Mouse (Mus musculus): ENCODE results near the gene Plin3.
"Not testable (repeated sequence)": the region's sequence is repeated elsewhere in the genome, so short reads cannot be mapped to it uniquely, and the experiment has no call there.

Plin3 gene

GRCm38 (mm10) chr17:56273482-56273881 is 19.2 kb downstream of the Plin3 start:
- no peak for DNase-seq (ENCODE audit: low spot score)

DNA sequence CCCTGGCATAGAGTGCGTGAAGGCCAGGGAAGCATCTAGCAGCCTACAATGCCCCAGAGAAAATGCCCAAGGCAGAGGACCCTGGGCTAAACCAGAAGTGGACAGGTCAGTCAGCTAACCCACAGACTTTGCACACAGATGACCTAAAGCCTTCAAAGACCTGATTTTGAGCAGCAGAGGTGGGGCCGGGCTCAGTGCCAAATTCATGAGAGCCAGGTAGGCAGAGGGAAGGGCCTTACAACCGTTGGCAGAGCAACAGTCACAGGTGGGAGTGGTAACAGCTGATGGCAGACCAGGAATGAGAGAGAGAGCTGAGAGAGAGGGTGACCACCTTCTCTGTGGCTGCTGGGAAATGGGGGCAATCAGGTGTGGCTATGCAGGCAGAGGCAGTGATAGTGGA is 20.0 kb downstream of the Plin3 start:
- DNase-seq (ENCODE audit: low spot score) = no peak

GRCm38 (mm10) chr17:56271609-56272253 is 20.9 kb downstream of the Plin3 start:
- no peak for DNase-seq (ENCODE audit: low spot score)

DNA sequence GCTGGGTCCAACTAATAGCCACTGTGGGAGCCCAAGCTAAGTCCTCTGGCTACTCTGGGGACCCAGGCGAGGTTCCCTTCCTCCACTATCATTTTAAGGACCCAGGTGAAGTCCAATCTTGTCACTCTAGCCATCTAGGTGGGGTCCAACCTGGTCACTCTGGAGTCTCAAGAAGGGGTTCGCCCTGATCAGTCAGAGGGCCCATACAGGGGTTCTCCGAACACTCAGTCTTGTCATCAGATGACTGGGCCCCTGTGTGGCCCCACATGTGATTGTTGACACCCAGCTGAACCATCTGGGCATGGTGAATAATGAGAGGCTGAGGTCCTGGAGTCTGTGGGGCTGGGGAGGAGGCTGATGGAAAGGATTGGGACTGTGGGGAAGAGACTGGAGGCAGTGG is 22.9 kb downstream of the Plin3 start:
- DNase-seq (ENCODE audit: low spot score) = no peak

DNA sequence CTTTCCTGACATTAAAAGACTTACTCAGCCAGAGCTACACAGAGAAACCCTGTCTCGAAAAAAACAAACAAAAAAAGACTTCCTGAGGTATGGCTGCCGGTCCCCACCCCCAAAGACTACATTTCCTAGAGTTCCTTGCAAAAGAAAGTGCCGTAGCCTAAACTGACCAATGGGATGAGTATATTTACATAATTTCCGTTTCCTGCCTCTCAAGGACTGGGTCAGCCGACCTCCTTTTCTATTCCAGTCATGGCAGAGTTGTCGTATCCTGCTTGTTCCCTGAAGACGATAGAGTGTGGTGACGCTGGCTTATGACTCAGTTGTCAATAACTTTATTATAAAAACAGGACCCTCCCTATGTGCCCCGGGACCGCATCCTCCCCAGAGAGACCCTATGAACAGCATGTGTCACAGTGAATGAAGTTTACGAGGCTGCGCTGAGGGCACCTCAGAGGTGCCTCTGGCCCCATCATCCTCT is 23.5 kb downstream of the Plin3 start:
- DNase-seq (ENCODE audit: low spot score) = peak; percentile 90

DNA sequence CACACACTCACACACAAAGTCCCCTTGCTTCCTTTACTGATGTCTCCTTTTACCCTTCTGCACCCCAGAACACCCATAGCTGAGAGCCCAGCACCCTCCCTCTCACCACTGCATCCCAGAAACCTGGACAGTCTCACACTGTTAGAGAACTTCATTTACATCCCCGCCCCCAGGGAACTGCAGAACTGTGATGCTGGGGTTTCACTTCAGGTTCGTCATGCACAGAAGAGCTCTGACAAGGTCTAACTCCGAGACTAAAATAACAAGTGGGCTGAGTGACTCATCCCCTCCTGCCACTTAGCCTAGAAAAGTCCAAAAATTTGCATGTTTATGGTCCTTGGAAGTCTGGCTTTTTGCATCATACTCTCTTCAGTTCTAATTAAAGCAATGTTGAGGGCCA is 26.4 kb downstream of the Plin3 start:
- DNase-seq (ENCODE audit: low spot score) = no peak

DNA sequence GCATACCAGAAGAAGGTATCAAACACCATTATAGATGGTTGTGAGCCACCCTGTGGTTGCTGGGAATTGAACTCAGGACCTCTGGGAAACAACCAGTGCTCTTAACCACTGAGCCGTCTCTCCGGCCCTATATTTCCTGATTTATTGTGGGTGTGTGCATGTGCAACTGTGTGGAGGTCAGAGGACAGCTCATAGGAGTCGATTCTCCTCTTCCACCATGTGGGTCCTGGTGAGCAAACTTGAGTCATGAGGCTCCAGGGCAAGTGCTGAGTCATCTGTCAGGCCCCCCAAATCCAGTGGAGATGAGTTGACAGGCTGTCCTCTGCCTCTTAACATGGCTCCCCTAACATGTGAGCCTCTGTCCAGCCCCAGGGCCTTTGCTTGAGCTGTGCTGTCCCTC is 26.8 kb downstream of the Plin3 start:
- no peak for DNase-seq (ENCODE audit: low spot score)

DNA sequence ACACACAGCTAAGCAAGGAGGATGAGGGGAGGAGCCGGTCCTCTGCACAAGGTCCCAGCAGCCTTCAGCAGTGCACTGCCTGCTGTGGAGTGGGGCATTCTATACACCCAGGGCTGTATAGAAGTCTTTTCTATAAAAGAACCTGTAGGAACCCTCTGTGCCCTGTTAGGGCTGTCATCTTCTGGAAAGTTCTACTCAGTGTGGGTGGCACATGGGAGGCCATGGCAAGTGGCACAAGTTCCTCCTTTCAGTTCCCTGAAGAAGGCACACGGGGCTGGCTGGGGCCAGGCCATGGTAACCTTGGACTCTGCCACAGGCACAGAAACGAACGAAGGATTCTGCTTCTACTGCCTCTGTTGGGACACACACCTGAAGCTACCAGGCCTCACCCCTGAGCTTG is 27.7 kb downstream of the Plin3 start:
- no peak for DNase-seq (ENCODE audit: low spot score)

GRCm38 (mm10) chr17:56264020-56264419 is 28.7 kb downstream of the Plin3 start:
- DNase-seq (ENCODE audit: low spot score) = peak; percentile 88

GRCm38 (mm10) chr17:56262645-56263094 is 30.0 kb downstream of the Plin3 start:
- no peak for DNase-seq (ENCODE audit: low spot score)

DNA sequence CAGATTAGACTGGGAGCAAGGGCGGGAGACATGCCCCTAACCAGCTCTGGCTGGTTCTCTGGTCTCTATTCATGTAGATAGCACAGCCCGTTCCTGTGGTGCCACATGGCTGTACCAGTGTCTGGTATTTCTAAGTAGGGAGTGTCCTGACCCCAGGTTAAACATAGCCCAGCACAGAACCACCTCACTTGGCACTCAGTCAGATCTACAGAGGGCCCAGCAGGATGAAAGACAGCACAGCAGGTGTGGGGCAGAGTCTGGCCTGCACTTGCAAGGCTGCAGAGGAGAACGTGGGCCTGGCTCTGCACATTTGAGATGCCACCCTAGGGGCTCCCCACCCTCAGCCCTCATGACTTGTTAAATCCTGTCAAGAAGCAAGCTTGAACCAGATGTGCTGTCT is 31.5 kb downstream of the Plin3 start:
- DNase-seq (ENCODE audit: low spot score) = no peak

DNA sequence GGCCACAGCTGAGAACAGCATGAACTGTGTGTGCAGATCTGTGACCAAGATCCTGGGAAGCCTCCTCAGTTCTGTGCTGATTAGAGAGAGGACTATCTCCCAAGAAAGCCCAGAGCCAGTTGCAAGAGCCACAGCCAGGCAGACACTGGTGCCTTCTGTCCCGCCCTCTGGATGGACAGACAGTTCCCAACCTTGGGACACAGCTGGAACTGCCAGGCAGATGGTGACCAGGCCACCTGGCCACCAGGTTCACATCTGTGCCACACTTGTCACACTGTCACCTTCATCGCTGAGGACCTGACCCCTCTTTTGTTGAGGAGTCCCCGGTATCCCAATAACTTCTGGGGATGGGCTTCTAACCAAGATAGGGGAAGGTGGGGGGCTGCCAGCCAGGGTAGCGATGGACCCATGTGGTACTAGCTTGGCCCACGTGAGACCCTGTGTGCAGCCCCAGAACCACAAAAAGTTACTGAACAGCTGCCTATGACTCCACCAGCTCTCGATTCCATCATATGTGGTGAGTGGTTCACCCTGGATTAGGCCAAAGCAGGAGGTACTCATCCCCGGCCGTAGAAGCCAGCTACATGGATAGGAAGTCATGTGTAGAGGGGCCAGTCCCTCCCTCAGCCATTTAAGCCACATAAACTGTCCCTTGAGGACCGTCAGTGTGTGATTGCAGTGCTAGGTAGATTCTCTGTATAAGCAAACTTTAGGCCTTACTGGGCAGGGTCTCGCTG is 33.2 kb downstream of the Plin3 start:
- no peak for DNase-seq (ENCODE audit: low spot score)

DNA sequence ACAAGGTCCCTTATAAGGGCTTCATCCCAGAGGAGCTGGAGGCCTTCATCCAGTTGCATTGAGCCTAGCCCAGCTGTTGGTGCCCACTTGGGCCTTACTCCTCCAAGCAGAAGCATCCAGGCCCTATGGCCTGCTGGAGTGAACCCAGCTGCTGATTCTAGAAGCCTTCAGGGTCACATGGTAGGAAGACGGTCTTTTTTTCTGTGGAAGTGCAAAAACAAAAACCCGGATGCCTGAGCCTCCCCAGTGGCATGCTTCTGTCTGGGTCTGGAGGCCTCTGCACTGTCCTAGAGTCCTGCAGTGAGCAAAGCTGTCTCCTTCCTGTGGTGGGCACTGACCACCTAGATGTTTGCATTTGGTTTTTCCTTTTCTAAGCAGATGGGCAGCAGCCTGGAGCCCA is 33.9 kb downstream of the Plin3 start:
- not testable (repeated sequence) for DNase-seq (ENCODE audit: low spot score)

GRCm38 (mm10) chr17:56258269-56258668 is 34.4 kb downstream of the Plin3 start:
- DNase-seq (ENCODE audit: low spot score) = not testable (repeated sequence)

DNA sequence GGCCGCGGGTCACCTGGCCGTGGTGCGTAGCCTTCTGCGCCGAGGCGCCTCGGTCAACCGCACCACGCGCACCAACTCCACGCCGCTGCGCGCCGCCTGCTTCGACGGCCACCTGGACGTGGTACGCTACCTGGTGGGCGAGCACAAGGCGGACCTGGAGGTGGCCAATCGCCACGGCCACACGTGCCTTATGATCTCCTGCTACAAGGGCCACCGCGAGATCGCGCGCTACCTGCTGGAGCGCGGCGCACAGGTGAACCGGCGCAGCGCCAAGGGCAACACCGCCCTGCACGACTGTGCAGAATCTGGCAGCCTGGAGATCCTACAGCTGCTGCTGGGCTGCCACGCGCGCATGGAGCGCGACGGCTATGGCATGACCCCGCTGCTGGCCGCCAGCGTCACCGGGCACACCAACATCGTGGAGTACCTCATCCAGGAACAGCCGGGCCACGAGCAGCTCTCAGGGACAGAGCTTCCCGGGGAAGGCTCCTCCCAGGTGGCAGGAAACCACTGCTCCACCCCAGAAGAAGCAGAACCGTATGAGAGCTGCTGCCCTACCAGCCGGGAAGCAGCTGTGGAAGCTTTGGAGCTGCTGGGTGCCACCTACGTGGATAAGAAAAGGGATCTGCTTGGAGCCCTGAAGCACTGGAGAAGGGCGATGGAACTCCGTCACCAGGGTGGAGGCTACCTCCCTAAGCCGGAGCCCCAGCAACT is 35.3 kb downstream of the Plin3 start:
- DNase-seq (ENCODE audit: low spot score) = no peak

- peak; percentile 99 for DNase-seq (ENCODE audit: low spot score)
Observed at GRCm38 (mm10) chr17:56256239-56256881, 36.3 kb downstream of the Plin3 start, which contains the start of gene Fem1a. Gene Fem1a (plus strand): TSS chr17:56256810.

DNA sequence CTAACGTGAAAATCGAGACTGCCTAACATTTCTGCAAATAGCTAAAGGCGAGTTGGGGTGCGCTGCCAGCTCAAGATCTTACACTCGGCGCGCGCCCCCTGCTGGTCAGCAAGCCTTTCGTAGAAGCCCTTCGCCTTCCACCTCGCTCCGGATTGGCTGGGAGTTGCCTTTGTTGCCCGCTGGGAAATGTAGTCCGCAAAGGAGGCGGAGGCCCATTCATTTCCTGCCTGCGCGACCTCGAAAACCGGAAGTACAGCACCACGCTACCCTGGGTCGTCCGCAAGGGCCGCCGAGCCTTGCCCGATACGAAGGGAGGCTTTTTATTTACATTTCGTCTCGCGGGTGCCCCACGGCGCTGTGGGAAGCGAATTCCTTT is 36.8 kb downstream of the Plin3 start:
- peak; percentile 99 for DNase-seq (ENCODE audit: low spot score)

DNA sequence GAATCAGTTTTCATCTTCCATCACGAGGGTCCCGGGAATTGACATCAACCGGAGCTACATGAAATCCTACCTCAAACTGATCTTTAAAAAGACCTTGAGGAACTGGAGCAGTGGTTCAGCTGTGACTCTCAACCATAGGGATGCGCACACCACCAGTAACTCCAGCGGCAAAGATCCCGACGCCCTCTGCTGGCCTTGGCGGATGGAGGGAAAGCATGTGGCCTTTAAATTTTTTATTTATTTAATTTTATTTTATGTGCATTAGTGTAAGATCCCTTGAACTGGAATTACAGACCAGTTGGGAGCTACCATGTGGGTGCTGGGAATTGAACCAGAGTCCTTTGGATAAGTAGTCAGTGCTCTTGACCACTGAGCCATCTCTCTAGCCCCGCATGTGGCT is 37.2 kb downstream of the Plin3 start:
- no peak for DNase-seq (ENCODE audit: low spot score)

- DNase-seq (ENCODE audit: low spot score) = no peak
Observed at GRCm38 (mm10) chr17:56254695-56255094, 38.0 kb downstream of the Plin3 start.

DNA sequence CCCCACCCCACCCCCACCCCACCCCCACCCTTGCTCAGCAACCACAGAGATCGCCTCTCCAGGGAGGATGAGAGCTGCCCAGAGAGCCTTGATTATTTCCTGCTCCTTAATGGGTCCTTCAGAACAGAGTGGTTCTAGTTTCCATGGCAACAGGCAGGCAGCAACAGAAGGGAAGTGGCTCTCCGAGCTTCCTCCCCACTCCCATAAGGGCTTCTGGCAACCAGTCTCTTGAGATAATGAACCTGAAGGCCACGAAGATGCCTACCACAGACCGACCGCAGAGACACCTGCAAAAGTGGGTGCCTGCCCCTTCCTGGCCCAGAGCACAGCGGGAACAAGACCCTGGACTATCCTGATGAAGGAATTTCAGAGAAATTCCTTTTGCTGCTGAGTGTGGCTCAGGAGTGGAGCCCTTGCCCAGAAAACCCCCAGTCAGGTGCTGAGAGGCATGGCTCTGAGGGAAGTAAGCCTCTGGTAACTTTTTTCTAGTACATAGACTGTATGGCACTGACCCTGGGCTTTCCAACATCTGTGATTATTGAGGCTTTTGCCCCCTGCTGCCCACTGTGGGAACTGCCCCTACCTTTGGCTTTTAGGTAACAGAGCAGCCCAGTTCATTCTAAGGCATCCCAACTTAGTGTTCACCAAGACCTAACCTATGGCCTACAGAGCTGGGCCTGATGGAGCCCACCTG is 41.4 kb downstream of the Plin3 start:
- DNase-seq (ENCODE audit: low spot score) = peak; percentile 84

- no peak for DNase-seq (ENCODE audit: low spot score)
Observed at GRCm38 (mm10) chr17:56245608-56246007, 47.1 kb downstream of the Plin3 start.
